Mouse (Mus musculus) forebrain, embryonic 15.5 days (tissue): ENCODE data around the gene Cadps. TPM values are rescaled to one million over a fixed set of nuclear protein-coding genes. Genes with fewer than 3 reads are reported as not detected.

Source experiments
- ATAC-seq: fragments of 200-750 bp; cut with Nextera tagmentation; replicated peaks from 2 replicates; pipeline ENCODE4 v1.8.0; 2017; ENCODE audit warnings: mild to moderate bottlenecking, moderate TSS enrichment, moderate library complexity
- H3K27ac ChIP-seq: fragments of 300-500 bp; sonication (generic); replicated peaks from 2 replicates; pipeline ENCODE4 v1.5.1; 2015; ENCODE audit warnings: mild to moderate bottlenecking, inconsistent platforms
- H3K27me3 ChIP-seq: fragments of 300-500 bp; sonication (generic); 2 replicates; pipeline ENCODE4 v1.6.1; 2015; ENCODE audit warnings: inconsistent platforms
- H3K36me3 ChIP-seq: fragments of 300-500 bp; sonication (generic); 2 replicates; pipeline ENCODE4 v1.6.1; 2015; ENCODE audit warnings: mild to moderate bottlenecking, inconsistent platforms
- H3K4me1 ChIP-seq: fragments of 300-500 bp; sonication (generic); 2 replicates; pipeline ENCODE4 v1.6.1; 2015; ENCODE audit warnings: inconsistent platforms
- H3K4me2 ChIP-seq: fragments of 300-500 bp; sonication (generic); replicated peaks from 2 replicates; pipeline ENCODE4 v1.6.1; 2015; ENCODE audit warnings: mild to moderate bottlenecking, inconsistent platforms
- H3K4me3 ChIP-seq: fragments of 300-500 bp; sonication (generic); 2 replicates; pipeline ENCODE4 v1.5.1; 2015; ENCODE audit warnings: mild to moderate bottlenecking, inconsistent platforms
- H3K9ac ChIP-seq: fragments of 300-500 bp; sonication (generic); replicated peaks from 2 replicates; pipeline ENCODE4 v1.6.1; 2015; ENCODE audit warnings: mild to moderate bottlenecking, inconsistent platforms
- H3K9me3 ChIP-seq: fragments of 300-500 bp; sonication (generic); 2 replicates; pipeline ENCODE4 v1.6.1; 2016; ENCODE audit warnings: inconsistent platforms
- WGBS: fragments of 180-500 bp; shearing (Covaris S2); methylation state at CpG from one replicate; pipeline ENCODE4 v1.1.7; 2015; ENCODE audit warnings: mixed read lengths; 5-methylcytosine and 5-hydroxymethylcytosine counted together
- polyA plus RNA-seq: library from polyadenylated mRNA; unstranded; fragments of >200 nt; fragmentation: Nextera tagmentation; extraction: Ambion mirVana; gene quantifications from 2 replicates; pipeline ENCODE4 v1.2.1, GENCODE M21; 2015

Gene Cadps
- polyA plus RNA-seq, 1 experiment from 2014 or later = 27.2 TPM

GRCm38 (mm10) chr14:12818442-12818841, 4.4 kb downstream of the Cadps start:
- H3K9ac ChIP-seq = no peak overlapping the region
- WGBS = 64% methylated on average over 1 of the region's 1 CpGs
- H3K36me3 ChIP-seq = no peaks in the 10 kb centered on the region
- peaks cover 40% of the 10 kb centered on the region for H3K4me1 ChIP-seq
- no peak overlapping the region for H3K4me3 ChIP-seq
- no peak overlapping the region for H3K27ac ChIP-seq
- no peaks in the 10 kb centered on the region for H3K27me3 ChIP-seq
- ATAC-seq = no peak
- H3K9me3 ChIP-seq = no peaks in the 10 kb centered on the region
- H3K4me2 ChIP-seq = no peak overlapping the region

- ATAC-seq = 0 out of 2 replicates have a peak, but pooled peaks have one; percentile 43
- H3K9me3 ChIP-seq = no peaks in the 10 kb centered on the region
- 77% methylated on average over 3 of the region's 3 CpGs for WGBS
- no peak overlapping the region for H3K9ac ChIP-seq
- H3K4me1 ChIP-seq = peaks cover 4% of the 10 kb centered on the region; the same call in 1 of the 2 replicates
- no peaks in the 10 kb centered on the region for H3K27me3 ChIP-seq
- H3K27ac ChIP-seq = no peak overlapping the region
- no peaks in the 10 kb centered on the region for H3K36me3 ChIP-seq
- H3K4me2 ChIP-seq = no peak overlapping the region
- no peak overlapping the region for H3K4me3 ChIP-seq
Measured at GRCm38 (mm10) chr14:12812072-12812471, 10.8 kb downstream of the Cadps start.

- H3K4me2 ChIP-seq = no peak overlapping the region
- no peaks in the 10 kb centered on the region for H3K27me3 ChIP-seq
- no peaks in the 10 kb centered on the region for H3K36me3 ChIP-seq
- no peak for ATAC-seq
- no peak overlapping the region for H3K4me3 ChIP-seq
- no peak overlapping the region for H3K9ac ChIP-seq
- peaks cover 8% of the 10 kb centered on the region; the same call in 1 of the 2 replicates for H3K4me1 ChIP-seq
- WGBS = 86% methylated on average over 1 of the region's 1 CpGs
- H3K9me3 ChIP-seq = no peaks in the 10 kb centered on the region
- no peak overlapping the region for H3K27ac ChIP-seq
Measured at GRCm38 (mm10) chr14:12802995-12803394, 19.9 kb downstream of the Cadps start.

- WGBS = 64% methylated on average over 2 of the region's 2 CpGs
- no peak; the same call in 1 of the 2 replicates for ATAC-seq
- Histone ChIP-seq H3K27ac (no peak overlapping the region), H3K4me2 (no peak overlapping the region), H3K27me3 (no peaks in the 10 kb centered on the region), H3K4me1 (peaks cover 8% of the 10 kb centered on the region; the same call in 1 of the 2 replicates), H3K9ac (no peak overlapping the region), H3K4me3 (no peak overlapping the region), H3K9me3 (no peaks in the 10 kb centered on the region), H3K36me3 (no peaks in the 10 kb centered on the region)
Measured at GRCm38 (mm10) chr14:12801100-12801499, 21.8 kb downstream of the Cadps start.

- H3K4me2 ChIP-seq = no peak overlapping the region
- H3K4me3 ChIP-seq = no peak overlapping the region
- H3K9me3 ChIP-seq = no peaks in the 10 kb centered on the region
- no peak; the same call in 1 of the 2 replicates for ATAC-seq
- no peaks in the 10 kb centered on the region for H3K36me3 ChIP-seq
- H3K9ac ChIP-seq = no peak overlapping the region
- peaks cover 8% of the 10 kb centered on the region; the same call in 1 of the 2 replicates for H3K4me1 ChIP-seq
- H3K27ac ChIP-seq = no peak overlapping the region
- H3K27me3 ChIP-seq = no peaks in the 10 kb centered on the region
Measured at GRCm38 (mm10) chr14:12798926-12799325, 24.0 kb downstream of the Cadps start.

GRCm38 (mm10) chr14:12784296-12784695, 38.6 kb downstream of the Cadps start:
- Histone ChIP-seq H3K9ac (no peak overlapping the region), H3K27me3 (no peaks in the 10 kb centered on the region), H3K4me1 (no peaks in the 10 kb centered on the region), H3K9me3 (no peaks in the 10 kb centered on the region), H3K4me2 (no peak overlapping the region), H3K36me3 (no peaks in the 10 kb centered on the region), H3K4me3 (no peak overlapping the region), H3K27ac (no peak overlapping the region)
- ATAC-seq = peak; percentile 35; the same call in 1 of the 2 replicates
- WGBS = 55% methylated on average over 1 of the region's 1 CpGs

GRCm38 (mm10) chr14:12780016-12780415, 42.9 kb downstream of the Cadps start:
- H3K4me1 ChIP-seq = no peaks in the 10 kb centered on the region
- H3K9me3 ChIP-seq = no peaks in the 10 kb centered on the region
- 49% methylated on average over 1 of the region's 1 CpGs for WGBS
- ATAC-seq = no peak
- no peak overlapping the region for H3K9ac ChIP-seq
- H3K4me3 ChIP-seq = no peak overlapping the region
- no peaks in the 10 kb centered on the region for H3K27me3 ChIP-seq
- no peaks in the 10 kb centered on the region for H3K36me3 ChIP-seq
- no peak overlapping the region for H3K27ac ChIP-seq
- H3K4me2 ChIP-seq = no peak overlapping the region

GRCm38 (mm10) chr14:12777990-12778389, 44.9 kb downstream of the Cadps start:
- no peaks in the 10 kb centered on the region for H3K36me3 ChIP-seq
- no peaks in the 10 kb centered on the region for H3K9me3 ChIP-seq
- ATAC-seq = no peak
- H3K27me3 ChIP-seq = no peaks in the 10 kb centered on the region
- no peak overlapping the region for H3K4me3 ChIP-seq
- WGBS = 67% methylated on average over 4 of the region's 4 CpGs
- no peak overlapping the region for H3K4me2 ChIP-seq
- H3K4me1 ChIP-seq = no peaks in the 10 kb centered on the region
- no peak overlapping the region for H3K27ac ChIP-seq
- H3K9ac ChIP-seq = no peak overlapping the region

GRCm38 (mm10) chr14:12768870-12769269, 54.0 kb downstream of the Cadps start:
- Histone ChIP-seq H3K9ac (no peak overlapping the region), H3K9me3 (no peaks in the 10 kb centered on the region), H3K27me3 (no peaks in the 10 kb centered on the region), H3K4me2 (no peak overlapping the region), H3K27ac (no peak overlapping the region), H3K36me3 (no peaks in the 10 kb centered on the region), H3K4me1 (no peaks in the 10 kb centered on the region), H3K4me3 (no peak overlapping the region)
- ATAC-seq = no peak
- WGBS = 91% methylated on average over 1 of the region's 1 CpGs

GRCm38 (mm10) chr14:12753237-12753636, 69.6 kb downstream of the Cadps start:
- Histone ChIP-seq H3K4me2 (no peak overlapping the region), H3K4me1 (no peaks in the 10 kb centered on the region), H3K9ac (no peak overlapping the region), H3K9me3 (no peaks in the 10 kb centered on the region), H3K27ac (no peak overlapping the region), H3K27me3 (no peaks in the 10 kb centered on the region), H3K4me3 (no peak overlapping the region), H3K36me3 (no peaks in the 10 kb centered on the region)
- ATAC-seq = no peak
- WGBS = 97% methylated on average over 4 of the region's 4 CpGs

- Histone ChIP-seq H3K4me2 (no peak overlapping the region), H3K36me3 (no peaks in the 10 kb centered on the region), H3K27ac (no peak overlapping the region), H3K9ac (no peak overlapping the region), H3K4me3 (no peak overlapping the region), H3K9me3 (no peaks in the 10 kb centered on the region), H3K4me1 (no peaks in the 10 kb centered on the region), H3K27me3 (no peaks in the 10 kb centered on the region)
- WGBS = 67% methylated on average over 1 of the region's 1 CpGs
- no peak for ATAC-seq
Measured at GRCm38 (mm10) chr14:12751821-12752220, 71.1 kb downstream of the Cadps start.

GRCm38 (mm10) chr14:12730979-12731378, 91.9 kb downstream of the Cadps start:
- Histone ChIP-seq H3K36me3 (no peaks in the 10 kb centered on the region), H3K9ac (no peak overlapping the region), H3K4me3 (no peak overlapping the region), H3K9me3 (no peaks in the 10 kb centered on the region), H3K27me3 (no peaks in the 10 kb centered on the region), H3K4me1 (no peaks in the 10 kb centered on the region), H3K4me2 (no peak overlapping the region), H3K27ac (no peak overlapping the region)
- no peak for ATAC-seq
- WGBS = 78% methylated on average over 2 of the region's 2 CpGs

- Histone ChIP-seq H3K9ac (no peak overlapping the region), H3K27me3 (no peaks in the 10 kb centered on the region), H3K4me1 (peaks cover 15% of the 10 kb centered on the region), H3K4me2 (no peak overlapping the region), H3K36me3 (no peaks in the 10 kb centered on the region), H3K9me3 (no peaks in the 10 kb centered on the region), H3K4me3 (no peak overlapping the region), H3K27ac (no peak overlapping the region)
- WGBS = 98% methylated on average over 1 of the region's 1 CpGs
- ATAC-seq = no peak
Measured at GRCm38 (mm10) chr14:12722452-12723194, 100.3 kb downstream of the Cadps start.
